Mouse (Mus musculus): ENCODE data around the gene Gm5868. TPM values are rescaled to one million over a fixed set of nuclear protein-coding genes. Genes with fewer than 3 reads are reported as not detected.

Gene Gm5868
- total and polyA plus RNA-seq, 3 experiments, result 1.4 to 1.8 TPM; not detected in 1

Other genes with a start within 250 kb of the Gm5868 start
- not detected for gene Corin, start 83.1 kb downstream of the Gm5868 start, total RNA-seq (2021)
- 0.08 TPM in 1 of 2 replicates, not detected in the other for gene Corin, start 83.1 kb downstream of the Gm5868 start, polyA plus RNA-seq (2012; rRNA removed)
- gene Nfxl1, start 27.9 kb downstream of the Gm5868 start, total RNA-seq (2021), result 10 to 100 TPM in 1 of 2 experiments, 1 to 10 TPM in 1; 9.9 to 11.7 TPM
- gene Nfxl1, start 27.9 kb downstream of the Gm5868 start, polyA plus RNA-seq (2012; rRNA removed), result 2.7 and 3.7 TPM in 2 replicates
- gene Zar1, start 6.3 kb downstream of the Gm5868 start, total RNA-seq (2021), result not detected
- not detected in 2 replicates for gene Zar1, start 6.3 kb downstream of the Gm5868 start, polyA plus RNA-seq (2012; rRNA removed)
- gene Cnga1, start 56.7 kb upstream of the Gm5868 start, total RNA-seq (2021), result not detected
- gene Cnga1, start 56.7 kb upstream of the Gm5868 start, polyA plus RNA-seq (2012; rRNA removed), result not detected in 2 replicates
- 1 to 10 TPM in 1 of 2 experiments, under 1 TPM in 1; 0.38 to 2.8 TPM for gene Nipal1, start 60.2 kb upstream of the Gm5868 start, total RNA-seq (2021)
- gene Nipal1, start 60.2 kb upstream of the Gm5868 start, polyA plus RNA-seq (2012; rRNA removed), result 0.15 and 0.32 TPM in 2 replicates
- gene Txk, start 165.2 kb upstream of the Gm5868 start, total RNA-seq (2021), result under 1 TPM in 1 of 2 experiments, not detected in 1; 0.14 TPM
- gene Txk, start 165.2 kb upstream of the Gm5868 start, polyA plus RNA-seq (2012; rRNA removed), result not detected in 2 replicates

All from adrenal gland, adult 2 months (tissue).